Mouse (Mus musculus) neural tube, embryonic 11.5 days (tissue): Measurements from ENCODE around the gene Rfx2. TPM values are rescaled to one million over a fixed set of nuclear protein-coding genes. Genes with fewer than 3 reads are reported as not detected.

ENCODE experiments used
- ATAC-seq: fragments of 200-750 bp; cut with Nextera tagmentation; 2 replicates; pipeline ENCODE4 v1.8.0; 2017; ENCODE audit warnings: moderate number of reproducible peaks, mild to moderate bottlenecking, moderate TSS enrichment, moderate library complexity; ENCODE audit not compliant: insufficient read depth, low FRiP score, low TSS enrichment
- DNase-seq: peaks from one replicate; pipeline ENCODE4 v3.0.0-alpha.2; 2015; ENCODE audit warnings: low spot score
- H3K27ac ChIP-seq: fragments of 300-500 bp; sonication (generic); 2 replicates; pipeline ENCODE4 v1.5.1; 2014; ENCODE audit warnings: low read depth, mild to moderate bottlenecking, low read length
- H3K27me3 ChIP-seq: fragments of 300-500 bp; sonication (generic); 2 replicates; pipeline ENCODE4 v1.6.1; 2014; ENCODE audit warnings: mild to moderate bottlenecking, low read length, mixed read lengths; ENCODE audit not compliant: control insufficient read depth, insufficient read depth
- H3K36me3 ChIP-seq: fragments of 300-500 bp; sonication (generic); 2 replicates; pipeline ENCODE4 v1.6.1; 2014; ENCODE audit warnings: mild to moderate bottlenecking, low read length, moderate library complexity, mixed read lengths; ENCODE audit not compliant: control insufficient read depth, insufficient read depth
- H3K4me1 ChIP-seq: fragments of 300-500 bp; sonication (generic); 2 replicates; pipeline ENCODE4 v1.6.1; 2014; ENCODE audit warnings: low read length, mixed read lengths; ENCODE audit not compliant: control insufficient read depth, insufficient read depth
- H3K4me2 ChIP-seq: fragments of 300-500 bp; sonication (generic); 2 replicates; pipeline ENCODE4 v1.6.1; 2014; ENCODE audit warnings: low read depth, mild to moderate bottlenecking, moderate library complexity
- H3K4me3 ChIP-seq: fragments of 300-500 bp; sonication (generic); 2 replicates; pipeline ENCODE4 v1.5.1; 2014; ENCODE audit warnings: low read depth, low read length
- H3K9ac ChIP-seq: fragments of 300-500 bp; sonication (generic); 2 replicates; pipeline ENCODE4 v1.6.1; 2014; ENCODE audit warnings: mild to moderate bottlenecking, low read length
- H3K9me3 ChIP-seq: fragments of 300-500 bp; sonication (generic); 2 replicates; pipeline ENCODE4 v1.6.1; 2016; ENCODE audit warnings: low read length; ENCODE audit not compliant: control insufficient read depth
- WGBS: fragments of 180-500 bp; shearing (Covaris S2); extraction: QIAGEN DNeasy Blood & Tissue Kit; methylation state at CpG from one replicate; pipeline ENCODE4 v1.1.7; 2014; 5-methylcytosine and 5-hydroxymethylcytosine counted together
- polyA plus RNA-seq: library from polyadenylated mRNA; unstranded; fragments of >200 nt; fragmentation: Nextera tagmentation; extraction: Ambion mirVana; gene quantifications from 2 replicates; pipeline ENCODE4 v1.2.1, GENCODE M21; 2014

Gene Rfx2
- polyA plus RNA-seq, 1 experiment from 2014 or later = 4.9 TPM

GRCm38 (mm10) chr17:56757416-56758123 is 73.2 kb downstream of the Rfx2 start, which contains the start of gene Nrtn:
TSS of gene Nrtn (minus strand) at chr17:56757530.
- no peaks in the 10 kb centered on the region for H3K36me3 ChIP-seq
- H3K9me3 ChIP-seq = no peaks in the 10 kb centered on the region
- peak within 1 kb of the TSS; percentile 53 for H3K9ac ChIP-seq
- peak within 1 kb of the TSS; percentile 40 for H3K4me3 ChIP-seq
- H3K4me2 ChIP-seq = peak within 1 kb of the TSS; percentile 79
- H3K4me1 ChIP-seq = peaks cover 14% of the 10 kb centered on the region
- no peak within 1 kb of the TSS for H3K27ac ChIP-seq
- peaks cover 52% of the 10 kb centered on the region for H3K27me3 ChIP-seq
- peak; percentile 86 for DNase-seq
- WGBS = under 1% methylated on average over 36 of the region's 48 CpGs
- peak; percentile 53; the same call in 1 of the 2 replicates for ATAC-seq

GRCm38 (mm10) chr17:56756703-56757399 is 74.0 kb downstream of the Rfx2 start:
- no peaks in the 10 kb centered on the region for H3K36me3 ChIP-seq
- peak overlapping the region; percentile 40 for H3K4me3 ChIP-seq
- ATAC-seq = peak; percentile 13; the same call in 1 of the 2 replicates
- H3K9ac ChIP-seq = peak overlapping the region; percentile 53
- H3K9me3 ChIP-seq = no peaks in the 10 kb centered on the region
- H3K4me2 ChIP-seq = peak overlapping the region; percentile 79
- peaks cover 59% of the 10 kb centered on the region for H3K27me3 ChIP-seq
- WGBS = under 1% methylated on average over 38 of the region's 51 CpGs
- H3K27ac ChIP-seq = no peak overlapping the region
- peaks cover 11% of the 10 kb centered on the region for H3K4me1 ChIP-seq
- no peak for DNase-seq

- ATAC-seq = no peak
- no peak overlapping the region for H3K4me3 ChIP-seq
- DNase-seq = no peak
- H3K27ac ChIP-seq = no peak overlapping the region
- H3K4me1 ChIP-seq = peaks cover 11% of the 10 kb centered on the region
- no peaks in the 10 kb centered on the region for H3K9me3 ChIP-seq
- H3K9ac ChIP-seq = no peak overlapping the region
- peaks cover 67% of the 10 kb centered on the region for H3K27me3 ChIP-seq
- no peaks in the 10 kb centered on the region for H3K36me3 ChIP-seq
- H3K4me2 ChIP-seq = no peak overlapping the region
- WGBS = 16% methylated on average over 35 of the region's 36 CpGs
Measured at GRCm38 (mm10) chr17:56754271-56755185, 76.3 kb downstream of the Rfx2 start.

GRCm38 (mm10) chr17:56753452-56753851 is 77.4 kb downstream of the Rfx2 start:
- Histone ChIP-seq H3K4me2 (no peak overlapping the region), H3K9ac (no peak overlapping the region), H3K4me3 (no peak overlapping the region), H3K27ac (no peak overlapping the region), H3K4me1 (peaks cover 11% of the 10 kb centered on the region), H3K27me3 (peaks cover 67% of the 10 kb centered on the region), H3K9me3 (no peaks in the 10 kb centered on the region), H3K36me3 (no peaks in the 10 kb centered on the region)
- DNase-seq (no peak), ATAC-seq (no peak)
- WGBS = 21% methylated on average over 15 of the region's 15 CpGs

- DNase-seq = peak; percentile 83
- Histone ChIP-seq H3K27me3 (peaks cover 55% of the 10 kb centered on the region), H3K9me3 (no peaks in the 10 kb centered on the region), H3K4me3 (peak overlapping the region; percentile 16; the same call in 1 of the 2 replicates), H3K4me2 (peak overlapping the region; percentile 27), H3K36me3 (no peaks in the 10 kb centered on the region), H3K27ac (no peak overlapping the region), H3K4me1 (no peaks in the 10 kb centered on the region), H3K9ac (no peak overlapping the region; the same call in 1 of the 2 replicates)
- peak; percentile 56; the same call in 1 of the 2 replicates for ATAC-seq
- 27% methylated on average over 65 of the region's 71 CpGs for WGBS
Measured at GRCm38 (mm10) chr17:56751404-56752072, 79.3 kb downstream of the Rfx2 start.

GRCm38 (mm10) chr17:56744173-56744572 is 86.6 kb downstream of the Rfx2 start:
- Histone ChIP-seq H3K27ac (no peak overlapping the region), H3K9me3 (no peaks in the 10 kb centered on the region), H3K9ac (no peak overlapping the region), H3K27me3 (no peaks in the 10 kb centered on the region), H3K4me3 (no peak overlapping the region), H3K4me1 (no peaks in the 10 kb centered on the region), H3K4me2 (no peak overlapping the region), H3K36me3 (no peaks in the 10 kb centered on the region)
- ATAC-seq (no peak), DNase-seq (no peak)
- WGBS = 72% methylated on average over 5 of the region's 5 CpGs

GRCm38 (mm10) chr17:56740788-56741160 is 90.0 kb downstream of the Rfx2 start:
- no peaks in the 10 kb centered on the region for H3K36me3 ChIP-seq
- DNase-seq = no peak
- H3K4me3 ChIP-seq = no peak overlapping the region
- no peak for ATAC-seq
- WGBS = 79% methylated on average over 17 of the region's 17 CpGs
- no peaks in the 10 kb centered on the region for H3K27me3 ChIP-seq
- H3K9ac ChIP-seq = no peak overlapping the region
- H3K27ac ChIP-seq = no peak overlapping the region
- no peaks in the 10 kb centered on the region for H3K9me3 ChIP-seq
- no peaks in the 10 kb centered on the region for H3K4me1 ChIP-seq
- H3K4me2 ChIP-seq = no peak overlapping the region
